Mouse (Mus musculus): Measurements from ENCODE around the gene Abhd14a. TPM values are rescaled to one million over a fixed set of nuclear protein-coding genes. Genes with fewer than 3 reads are reported as not detected.

The Abhd14a gene
- total and polyA plus RNA-seq, 3 experiments: 22.8 to 48.7 TPM; not detected in 1

GRCm38 (mm10) chr9:106420608-106421007 lies 26.9 kb downstream of the Abhd14a start:
- peaks cover 0 to 2% of the 10 kb centered on the region in 2 experiments; a peak in 2 of 4 replicates for H3K36me3 ChIP-seq (ENCODE audit: control insufficient read depth in 1 of 2, insufficient read depth in 2 of 2, low read length in 2 of 2)
- no peak overlapping the region for H3K9ac ChIP-seq (ENCODE audit: control insufficient read depth, low read depth, low read length, poor library complexity, severe bottlenecking)
- H3K4me1 ChIP-seq (ENCODE audit: control insufficient read depth in 1 of 2, insufficient read depth in 2 of 2, low read length in 2 of 2): peaks cover 0 to 23% of the 10 kb centered on the region in 2 experiments; a peak in 2 of 4 replicates
- TF ChIP-seq NRF1 (IDR thresholded peaks at IDR 0.05; ENCODE audit: insufficient read depth, low read depth, low read length, poor library complexity, severe bottlenecking): no peak
- TF ChIP-seq MAZ (IDR thresholded peaks at IDR 0.05; ENCODE audit: low read depth, low read length): 0 out of 2 replicates have a peak, but pooled peaks have one; percentile 43
- TF ChIP-seq MYC (IDR thresholded peaks at IDR 0.05; ENCODE audit: low read depth, low read length): no peak
- no peak for TF ChIP-seq UBTF (IDR thresholded peaks at IDR 0.05; ENCODE audit: borderline replicate concordance, insufficient read depth, low read depth, low read length)
- H3K9me3 ChIP-seq (replicated peaks; ENCODE audit: insufficient read depth, low read length): no peaks in the 10 kb centered on the region
- no peak overlapping the region for H3K27ac ChIP-seq (ENCODE audit: control insufficient read depth, low read depth, low read length)
- no peaks in the 10 kb centered on the region for H3K79me2 ChIP-seq (ENCODE audit: control insufficient read depth, insufficient read depth, low read length, poor library complexity)
- no peaks in the 10 kb centered on the region for H3K27me3 ChIP-seq (ENCODE audit: control insufficient read depth in 1 of 2, insufficient read depth in 2 of 2, low read length in 2 of 2)
- peak; percentile 55 for DNase-seq (ENCODE audit: low read depth, low spot score)
- no peak overlapping the region for H3K4me3 ChIP-seq (ENCODE audit: control insufficient read depth in 1 of 2, insufficient read depth in 1 of 2, low read depth in 2 of 2, low read length in 2 of 2)

DNA sequence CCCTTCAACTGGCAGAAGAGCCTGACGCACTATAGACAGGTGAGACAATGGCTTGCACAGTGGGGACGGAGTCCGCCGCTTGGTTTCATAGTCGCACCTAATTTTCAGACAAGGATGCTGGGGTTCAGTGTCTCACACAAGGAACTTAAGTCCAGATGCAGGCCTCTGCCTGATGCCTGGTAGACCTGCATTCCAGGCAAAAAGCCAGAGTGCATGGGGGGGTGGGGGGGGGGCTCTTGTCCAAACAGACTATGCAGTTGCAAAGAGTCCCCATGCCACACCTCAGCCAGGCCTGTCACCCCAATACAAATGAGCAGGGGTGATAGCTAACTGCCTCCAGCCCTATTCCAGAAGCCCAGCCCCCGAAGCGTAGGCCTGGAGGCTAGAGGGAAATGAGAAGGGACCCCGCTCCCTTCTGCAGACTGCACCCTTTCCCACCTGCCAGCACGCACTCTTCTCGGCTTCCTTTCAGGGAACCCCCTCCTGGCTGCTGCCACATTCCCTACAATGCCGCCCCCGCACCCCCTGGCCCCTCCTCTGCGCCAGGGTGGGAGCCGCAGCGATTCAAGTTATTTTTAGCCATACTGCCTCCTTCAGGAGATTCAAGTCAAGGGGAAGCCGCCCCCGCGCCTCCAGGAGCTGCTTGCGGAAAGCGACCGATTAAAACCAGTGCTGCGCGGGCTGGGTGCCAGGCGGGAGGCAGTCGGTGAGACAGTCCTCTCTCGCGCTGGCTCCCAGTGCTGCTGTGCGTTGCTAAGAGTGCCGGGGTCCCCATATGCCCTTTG lies 29.4 kb downstream of the Abhd14a start:
- H3K79me2 ChIP-seq (ENCODE audit: control insufficient read depth, insufficient read depth, low read length, poor library complexity): no peaks in the 10 kb centered on the region
- H3K9ac ChIP-seq (ENCODE audit: control insufficient read depth, low read depth, low read length, poor library complexity, severe bottlenecking): no peak overlapping the region
- TF ChIP-seq RAD21 (IDR thresholded peaks at IDR 0.05; ENCODE audit: low read depth, low read length): peak; percentile 19
- TF ChIP-seq SMC3 (IDR thresholded peaks at IDR 0.05; ENCODE audit: low read depth, low read length): peak; percentile 33; the same call in 1 of the 2 replicates
- 0 out of 2 replicates have a peak, but pooled peaks have one; percentile 49 for TF ChIP-seq MAZ (IDR thresholded peaks at IDR 0.05; ENCODE audit: low read depth, low read length)
- peak; percentile 9 to 40; a peak in 3 of 4 replicates for TF ChIP-seq EP300 (IDR thresholded peaks at IDR 0.05; ENCODE audit: low read depth in 1 of 2, low read length in 2 of 2)
- peak; percentile 86; the same call in 1 of the 2 replicates for TF ChIP-seq RCOR1 (IDR thresholded peaks at IDR 0.05; ENCODE audit: low read depth, low read length)
- no peak for TF ChIP-seq TAL1 (IDR thresholded peaks at IDR 0.05; ENCODE audit: low read length)
- TF ChIP-seq MEF2A (IDR thresholded peaks at IDR 0.05; ENCODE audit: extremely low read depth, insufficient replicate concordance, low read depth, low read length, poor library complexity, severe bottlenecking): peak; percentile 86; the same call in 1 of the 2 replicates
- TF ChIP-seq CTCF (IDR thresholded peaks at IDR 0.05 in 2 of 3, conservative IDR thresholded peaks at IDR 0.05 in 1 of 3; ENCODE audit: control insufficient read depth in 1 of 3, insufficient read depth in 1 of 3, low read depth in 2 of 3, low read length in 3 of 3, poor library complexity in 1 of 3, severe bottlenecking in 1 of 3): peak in 2 of 3 experiments; percentile 38 to 41; a peak in 4 of 6 replicates
- TF ChIP-seq POLR2AphosphoS2 (IDR thresholded peaks at IDR 0.05; ENCODE audit: low read length): no peak
- TF ChIP-seq ETS1 (IDR thresholded peaks at IDR 0.05; ENCODE audit: low read depth, low read length): peak; percentile 27; the same call in 1 of the 2 replicates
- H3K27me3 ChIP-seq (ENCODE audit: control insufficient read depth in 1 of 2, insufficient read depth in 2 of 2, low read length in 2 of 2): no peaks in the 10 kb centered on the region
- DNase-seq (ENCODE audit: low read depth, low spot score): peak; percentile 82
- H3K9me3 ChIP-seq (replicated peaks; ENCODE audit: insufficient read depth, low read length): no peaks in the 10 kb centered on the region
- H3K27ac ChIP-seq (ENCODE audit: control insufficient read depth, low read depth, low read length): no peak overlapping the region
- peaks cover 0 to 23% of the 10 kb centered on the region in 2 experiments; a peak in 2 of 4 replicates for H3K4me1 ChIP-seq (ENCODE audit: control insufficient read depth in 1 of 2, insufficient read depth in 2 of 2, low read length in 2 of 2)
- peaks cover 0 to 2% of the 10 kb centered on the region in 2 experiments; a peak in 2 of 4 replicates for H3K36me3 ChIP-seq (ENCODE audit: control insufficient read depth in 1 of 2, insufficient read depth in 2 of 2, low read length in 2 of 2)
- no peak overlapping the region for H3K4me3 ChIP-seq (ENCODE audit: control insufficient read depth in 1 of 2, insufficient read depth in 1 of 2, low read depth in 2 of 2, low read length in 2 of 2)

Measured in MEL (cell line).